Mouse (Mus musculus): ENCODE measurements around the gene 1700021F05Rik.
"Not testable (repeated sequence)": the region's sequence is repeated elsewhere in the genome, so short reads cannot be mapped to it uniquely, and the experiment has no call there.

1700021F05Rik gene

GRCm38 (mm10) chr10:43538831-43539230 is 2.0 kb downstream of the 1700021F05Rik start:
- no peak for DNase-seq

GRCm38 (mm10) chr10:43537652-43538051 is 3.1 kb downstream of the 1700021F05Rik start:
- peak; percentile 57 for DNase-seq

GRCm38 (mm10) chr10:43534382-43534781 is 6.4 kb downstream of the 1700021F05Rik start:
- DNase-seq, result peak; percentile 53

- DNase-seq, result no peak
Measured at GRCm38 (mm10) chr10:43527283-43528269, 13.2 kb downstream of the 1700021F05Rik start.

GRCm38 (mm10) chr10:43523931-43524330 is 16.9 kb downstream of the 1700021F05Rik start, which contains the start of gene Gm9803:
Gene Gm9803, plus strand, starts transcription at chr10:43524084.
- DNase-seq, result not testable (repeated sequence)

GRCm38 (mm10) chr10:43519977-43520376 is 20.8 kb downstream of the 1700021F05Rik start:
- no peak for DNase-seq

GRCm38 (mm10) chr10:43518368-43518767 is 22.4 kb downstream of the 1700021F05Rik start:
- DNase-seq, result peak; percentile 75

GRCm38 (mm10) chr10:43517836-43518235 is 23.0 kb downstream of the 1700021F05Rik start:
- DNase-seq, result peak; percentile 90

GRCm38 (mm10) chr10:43516992-43517660 is 23.7 kb downstream of the 1700021F05Rik start:
- peak; percentile 73 for DNase-seq

- DNase-seq, result no peak
Measured at GRCm38 (mm10) chr10:43512976-43513375, 27.8 kb downstream of the 1700021F05Rik start.

- DNase-seq, result no peak
Measured at GRCm38 (mm10) chr10:43509228-43509627, 31.6 kb downstream of the 1700021F05Rik start.

- no peak for DNase-seq
Measured at GRCm38 (mm10) chr10:43507051-43507450, 33.7 kb downstream of the 1700021F05Rik start.

GRCm38 (mm10) chr10:43504291-43504690 is 36.5 kb downstream of the 1700021F05Rik start:
- no peak for DNase-seq

GRCm38 (mm10) chr10:43502599-43502998 is 38.2 kb downstream of the 1700021F05Rik start:
- no peak for DNase-seq

GRCm38 (mm10) chr10:43490846-43491245 is 49.9 kb downstream of the 1700021F05Rik start:
- peak; percentile 57 for DNase-seq

GRCm38 (mm10) chr10:43490034-43490433 is 50.8 kb downstream of the 1700021F05Rik start:
- peak; percentile 33 for DNase-seq

- peak; percentile 63 for DNase-seq
Measured at GRCm38 (mm10) chr10:43489550-43489949, 51.2 kb downstream of the 1700021F05Rik start.

- DNase-seq, result no peak
Measured at GRCm38 (mm10) chr10:43489139-43489538, 51.7 kb downstream of the 1700021F05Rik start.

- DNase-seq, result no peak
Measured at GRCm38 (mm10) chr10:43488258-43488657, 52.5 kb downstream of the 1700021F05Rik start.

GRCm38 (mm10) chr10:43487441-43488010 is 53.3 kb downstream of the 1700021F05Rik start:
- DNase-seq, result peak; percentile 32

- no peak for DNase-seq
Measured at GRCm38 (mm10) chr10:43485751-43486268, 55.0 kb downstream of the 1700021F05Rik start.

- peak; percentile 35 for DNase-seq
Measured at GRCm38 (mm10) chr10:43483426-43483995, 57.3 kb downstream of the 1700021F05Rik start.

GRCm38 (mm10) chr10:43482021-43482420 is 58.8 kb downstream of the 1700021F05Rik start:
- DNase-seq, result no peak

All from kidney, adult 18-20 months (tissue).